Mouse (Mus musculus): ENCODE data around the gene Sesn3. TPM values are rescaled to one million over a fixed set of nuclear protein-coding genes. Genes with fewer than 3 reads are reported as not detected.

Gene Sesn3
- polyA plus RNA-seq, 1 experiment from 2014 or later, result 29.1 TPM

- 0 out of 2 replicates have a peak, but pooled peaks cover 3% of the 10 kb centered on the region for H3K9me3 ChIP-seq (ENCODE audit: control insufficient read depth, low read length)
- no peak overlapping the region for H3K4me2 ChIP-seq (ENCODE audit: low read depth, severe bottlenecking)
- DNase-seq (ENCODE audit: low spot score) (no peak), ATAC-seq (ENCODE audit: insufficient number of reproducible peaks, low FRiP score, low TSS enrichment, low read depth) (no peak)
- H3K4me1 ChIP-seq (ENCODE audit: control insufficient read depth, insufficient read depth, low read length), result no peaks in the 10 kb centered on the region
- H3K36me3 ChIP-seq (ENCODE audit: control insufficient read depth, insufficient read depth, low read length), result no peaks in the 10 kb centered on the region
- no peak overlapping the region for H3K9ac ChIP-seq (ENCODE audit: low read length)
- 88% methylated on average over 4 of the region's 4 CpGs for WGBS
- H3K27ac ChIP-seq (replicated peaks; ENCODE audit: low read depth, low read length), result no peak overlapping the region
- no peaks in the 10 kb centered on the region for H3K27me3 ChIP-seq (ENCODE audit: control insufficient read depth, insufficient read depth, low read length)
- H3K4me3 ChIP-seq (ENCODE audit: low read depth, low read length), result no peak overlapping the region
These were observed 93.0 kb downstream of the Sesn3 start for GRCm38 (mm10) chr9:14367850-14368249.

- no peak overlapping the region for H3K4me2 ChIP-seq (ENCODE audit: low read depth, severe bottlenecking)
- ATAC-seq (ENCODE audit: insufficient number of reproducible peaks, low FRiP score, low TSS enrichment, low read depth) (no peak), DNase-seq (ENCODE audit: low spot score) (no peak)
- no peak overlapping the region for H3K4me3 ChIP-seq (ENCODE audit: low read depth, low read length)
- no peaks in the 10 kb centered on the region for H3K27me3 ChIP-seq (ENCODE audit: control insufficient read depth, insufficient read depth, low read length)
- H3K9ac ChIP-seq (ENCODE audit: low read length), result no peak overlapping the region
- no peak overlapping the region for H3K27ac ChIP-seq (replicated peaks; ENCODE audit: low read depth, low read length)
- no peaks in the 10 kb centered on the region for H3K36me3 ChIP-seq (ENCODE audit: control insufficient read depth, insufficient read depth, low read length)
- H3K9me3 ChIP-seq (ENCODE audit: control insufficient read depth, low read length), result 0 out of 2 replicates have a peak, but pooled peaks cover 3% of the 10 kb centered on the region
- H3K4me1 ChIP-seq (ENCODE audit: control insufficient read depth, insufficient read depth, low read length), result no peaks in the 10 kb centered on the region
These were observed 94.4 kb downstream of the Sesn3 start for GRCm38 (mm10) chr9:14369271-14369670.

GRCm38 (mm10) chr9:14372440-14372839, 97.6 kb downstream of the Sesn3 start:
- Histone ChIP-seq H3K9me3 (ENCODE audit: control insufficient read depth, low read length) (0 out of 2 replicates have a peak, but pooled peaks cover 3% of the 10 kb centered on the region), H3K4me2 (ENCODE audit: low read depth, severe bottlenecking) (no peak overlapping the region), H3K27me3 (ENCODE audit: control insufficient read depth, insufficient read depth, low read length) (no peaks in the 10 kb centered on the region), H3K9ac (ENCODE audit: low read length) (no peak overlapping the region), H3K4me3 (ENCODE audit: low read depth, low read length) (no peak overlapping the region), H3K4me1 (ENCODE audit: control insufficient read depth, insufficient read depth, low read length) (no peaks in the 10 kb centered on the region), H3K27ac (replicated peaks; ENCODE audit: low read depth, low read length) (no peak overlapping the region), H3K36me3 (ENCODE audit: control insufficient read depth, insufficient read depth, low read length) (no peaks in the 10 kb centered on the region)
- no peak for ATAC-seq (ENCODE audit: insufficient number of reproducible peaks, low FRiP score, low TSS enrichment, low read depth)
- DNase-seq (ENCODE audit: low spot score), result no peak

GRCm38 (mm10) chr9:14376149-14376548, 101.3 kb downstream of the Sesn3 start:
- ATAC-seq (ENCODE audit: insufficient number of reproducible peaks, low FRiP score, low TSS enrichment, low read depth) (no peak), DNase-seq (ENCODE audit: low spot score) (no peak)
- no peaks in the 10 kb centered on the region for H3K9me3 ChIP-seq (ENCODE audit: control insufficient read depth, low read length)
- no peak overlapping the region for H3K27ac ChIP-seq (replicated peaks; ENCODE audit: low read depth, low read length)
- 86% methylated on average over 4 of the region's 4 CpGs for WGBS
- H3K27me3 ChIP-seq (ENCODE audit: control insufficient read depth, insufficient read depth, low read length), result no peaks in the 10 kb centered on the region
- H3K9ac ChIP-seq (ENCODE audit: low read length), result no peak overlapping the region
- no peaks in the 10 kb centered on the region for H3K36me3 ChIP-seq (ENCODE audit: control insufficient read depth, insufficient read depth, low read length)
- H3K4me1 ChIP-seq (ENCODE audit: control insufficient read depth, insufficient read depth, low read length), result no peaks in the 10 kb centered on the region
- no peak overlapping the region for H3K4me3 ChIP-seq (ENCODE audit: low read depth, low read length)
- no peak overlapping the region for H3K4me2 ChIP-seq (ENCODE audit: low read depth, severe bottlenecking)

- Histone ChIP-seq H3K9ac (ENCODE audit: low read length) (no peak overlapping the region), H3K36me3 (ENCODE audit: control insufficient read depth, insufficient read depth, low read length) (no peaks in the 10 kb centered on the region), H3K4me2 (ENCODE audit: low read depth, severe bottlenecking) (no peak overlapping the region), H3K27me3 (ENCODE audit: control insufficient read depth, insufficient read depth, low read length) (no peaks in the 10 kb centered on the region), H3K27ac (replicated peaks; ENCODE audit: low read depth, low read length) (no peak overlapping the region), H3K9me3 (ENCODE audit: control insufficient read depth, low read length) (no peaks in the 10 kb centered on the region), H3K4me3 (ENCODE audit: low read depth, low read length) (no peak overlapping the region), H3K4me1 (ENCODE audit: control insufficient read depth, insufficient read depth, low read length) (no peaks in the 10 kb centered on the region)
- DNase-seq (ENCODE audit: low spot score), result no peak
- no peak for ATAC-seq (ENCODE audit: insufficient number of reproducible peaks, low FRiP score, low TSS enrichment, low read depth)
- WGBS, result 90% methylated on average over 2 of the region's 2 CpGs
These were observed 103.3 kb downstream of the Sesn3 start for GRCm38 (mm10) chr9:14378151-14378550.

- no peak for DNase-seq (ENCODE audit: low spot score)
- no peak for ATAC-seq (ENCODE audit: insufficient number of reproducible peaks, low FRiP score, low TSS enrichment, low read depth)
These were observed 105.0 kb downstream of the Sesn3 start for GRCm38 (mm10) chr9:14379769-14380385.

GRCm38 (mm10) chr9:14380386-14381285, 105.8 kb downstream of the Sesn3 start:
- under 1% methylated on average over 76 of the region's 76 CpGs for WGBS
- Histone ChIP-seq H3K9ac (ENCODE audit: low read length) (peak overlapping the region; percentile 73), H3K27me3 (ENCODE audit: control insufficient read depth, insufficient read depth, low read length) (no peaks in the 10 kb centered on the region), H3K36me3 (ENCODE audit: control insufficient read depth, insufficient read depth, low read length) (no peaks in the 10 kb centered on the region), H3K4me2 (ENCODE audit: low read depth, severe bottlenecking) (peak overlapping the region; percentile 86), H3K9me3 (ENCODE audit: control insufficient read depth, low read length) (no peaks in the 10 kb centered on the region), H3K27ac (replicated peaks; ENCODE audit: low read depth, low read length) (no peak overlapping the region), H3K4me1 (ENCODE audit: control insufficient read depth, insufficient read depth, low read length) (no peaks in the 10 kb centered on the region), H3K4me3 (ENCODE audit: low read depth, low read length) (peak overlapping the region; percentile 61)
- DNase-seq (ENCODE audit: low spot score), result peak; percentile 79
- peak; percentile 93 for ATAC-seq (ENCODE audit: insufficient number of reproducible peaks, low FRiP score, low TSS enrichment, low read depth)

More at GRCm38 (mm10) chr9:14379769-14380385, 105.0 kb downstream of the Sesn3 start:
- peak overlapping the region; percentile 61 for H3K4me3 ChIP-seq (ENCODE audit: low read depth, low read length)
- H3K36me3 ChIP-seq (ENCODE audit: control insufficient read depth, insufficient read depth, low read length), result no peaks in the 10 kb centered on the region
- no peaks in the 10 kb centered on the region for H3K4me1 ChIP-seq (ENCODE audit: control insufficient read depth, insufficient read depth, low read length)
- 24% methylated on average over 8 of the region's 8 CpGs for WGBS
- peak overlapping the region; percentile 86 for H3K4me2 ChIP-seq (ENCODE audit: low read depth, severe bottlenecking)
- H3K27ac ChIP-seq (replicated peaks; ENCODE audit: low read depth, low read length), result no peak overlapping the region
- H3K9me3 ChIP-seq (ENCODE audit: control insufficient read depth, low read length), result no peaks in the 10 kb centered on the region
- H3K27me3 ChIP-seq (ENCODE audit: control insufficient read depth, insufficient read depth, low read length), result no peaks in the 10 kb centered on the region
- H3K9ac ChIP-seq (ENCODE audit: low read length), result 0 out of 2 replicates have a peak overlapping the region, but pooled peaks have one; percentile 2

GRCm38 (mm10) chr9:14381353-14382055, 106.6 kb downstream of the Sesn3 start, which contains the start of gene Endod1:
Gene Endod1 (minus strand): TSS chr9:14381507.
- Histone ChIP-seq H3K27me3 (ENCODE audit: control insufficient read depth, insufficient read depth, low read length) (no peaks in the 10 kb centered on the region), H3K9me3 (ENCODE audit: control insufficient read depth, low read length) (no peaks in the 10 kb centered on the region), H3K4me1 (ENCODE audit: control insufficient read depth, insufficient read depth, low read length) (no peaks in the 10 kb centered on the region), H3K27ac (replicated peaks; ENCODE audit: low read depth, low read length) (no peak within 1 kb of the TSS), H3K9ac (ENCODE audit: low read length) (peak within 1 kb of the TSS; percentile 73), H3K4me3 (ENCODE audit: low read depth, low read length) (peak within 1 kb of the TSS; percentile 61), H3K36me3 (ENCODE audit: control insufficient read depth, insufficient read depth, low read length) (no peaks in the 10 kb centered on the region), H3K4me2 (ENCODE audit: low read depth, severe bottlenecking) (peak within 1 kb of the TSS; percentile 86)
- ATAC-seq (ENCODE audit: insufficient number of reproducible peaks, low FRiP score, low TSS enrichment, low read depth) (0 out of 2 replicates have a peak, but pooled peaks have one; percentile 20), DNase-seq (ENCODE audit: low spot score) (peak; percentile 41)
- 10% methylated on average over 8 of the region's 8 CpGs for WGBS
